Mouse (Mus musculus) lung, postnatal 0 days (tissue): Measurements from ENCODE around the gene Jph3.

Source experiments
- CTCF ChIP-seq: IDR thresholded peaks from 2 replicates; pipeline ENCODE4 v1.5.1; 2016; ENCODE audit warnings: antibody characterized with exemption, mild to moderate bottlenecking
- EP300 ChIP-seq: IDR thresholded peaks from 2 replicates; pipeline ENCODE4 v1.6.1; 2016; ENCODE audit warnings: antibody characterized with exemption, mild to moderate bottlenecking, control low read depth

- no peak for TF ChIP-seq EP300
- no peak for TF ChIP-seq CTCF
These were observed at the start of gene Jph3 for GRCm38 (mm10) chr8:121729323-121729722.
